Mouse (Mus musculus) ES-Bruce4 (cell line): ENCODE results near the gene Sema4b.

ENCODE experiments used
- CTCF ChIP-seq: IDR thresholded peaks from one replicate; pipeline ENCODE4 v1.8.1; 2011; ENCODE audit warnings: low read depth, low read length
- POLR2A ChIP-seq: IDR thresholded peaks from one replicate; pipeline ENCODE4 v1.8.1; 2011; ENCODE audit warnings: low read length; ENCODE audit not compliant: insufficient read depth

- TF ChIP-seq CTCF (no peak), POLR2A (no peak)
Measured at GRCm38 (mm10) chr7:80181078-80181477, 5.6 kb upstream of the Sema4b start.
